Mouse (Mus musculus) WW6 (cell line): ENCODE data around the gene Txk.

ENCODE experiments used
- DNase-seq: peaks from one replicate; pipeline ENCODE4 v3.0.0-alpha.2; 2013; ENCODE audit warnings: low read depth, low spot score

The Txk gene

DNA sequence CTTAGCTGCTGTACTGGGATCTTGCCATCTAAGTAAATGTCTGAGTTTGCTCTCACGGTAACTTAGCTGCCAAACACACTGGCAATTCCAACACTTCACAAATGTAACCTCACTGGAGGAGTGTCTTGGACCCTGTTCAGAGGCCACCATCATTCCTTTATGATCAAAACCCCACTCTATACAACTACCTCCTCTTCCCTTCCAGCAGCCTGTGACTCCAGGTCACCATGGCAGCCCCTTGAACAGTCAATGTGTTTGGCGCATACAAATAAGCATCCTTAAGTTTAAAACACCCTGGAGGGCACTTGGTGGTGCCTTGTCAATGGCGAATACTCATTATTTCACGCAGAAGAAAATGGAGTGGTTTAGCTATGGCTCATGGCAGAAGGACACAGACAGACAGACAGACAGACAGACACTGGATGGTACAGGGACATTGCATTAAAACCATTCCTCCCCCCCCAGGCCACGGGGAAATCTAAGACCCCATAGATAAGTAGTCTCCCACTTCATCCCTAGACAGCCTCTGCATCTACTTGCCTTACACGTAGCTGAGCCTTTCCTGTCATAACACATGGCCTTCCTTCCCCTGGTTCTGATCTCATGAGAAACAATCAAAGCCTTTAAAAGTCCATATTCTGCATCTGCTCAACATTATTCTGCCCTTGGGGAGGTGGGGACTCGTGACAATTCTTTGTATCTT lies 1.4 kb downstream of the Txk start:
- no peak for DNase-seq

DNA sequence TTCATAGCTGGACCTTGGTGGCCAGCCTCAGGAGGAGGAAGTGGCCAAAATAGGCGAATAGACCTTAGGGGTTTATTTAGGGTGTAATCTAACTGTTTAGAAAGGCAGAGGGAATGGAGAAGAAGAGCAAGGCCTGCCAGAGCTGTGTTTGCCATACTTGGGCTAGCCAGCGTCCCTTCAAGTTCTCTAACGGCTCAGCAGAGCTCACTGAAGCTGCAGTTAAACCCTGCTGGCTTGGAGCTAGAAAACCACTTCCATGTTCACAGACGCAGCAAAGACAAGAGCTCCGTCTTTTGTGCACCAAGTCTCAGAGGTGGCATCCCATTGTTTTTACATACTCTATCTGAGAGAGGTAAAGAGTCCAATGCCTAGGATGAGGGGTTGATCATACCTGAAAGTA lies 2.4 kb downstream of the Txk start:
- DNase-seq: no peak

DNA sequence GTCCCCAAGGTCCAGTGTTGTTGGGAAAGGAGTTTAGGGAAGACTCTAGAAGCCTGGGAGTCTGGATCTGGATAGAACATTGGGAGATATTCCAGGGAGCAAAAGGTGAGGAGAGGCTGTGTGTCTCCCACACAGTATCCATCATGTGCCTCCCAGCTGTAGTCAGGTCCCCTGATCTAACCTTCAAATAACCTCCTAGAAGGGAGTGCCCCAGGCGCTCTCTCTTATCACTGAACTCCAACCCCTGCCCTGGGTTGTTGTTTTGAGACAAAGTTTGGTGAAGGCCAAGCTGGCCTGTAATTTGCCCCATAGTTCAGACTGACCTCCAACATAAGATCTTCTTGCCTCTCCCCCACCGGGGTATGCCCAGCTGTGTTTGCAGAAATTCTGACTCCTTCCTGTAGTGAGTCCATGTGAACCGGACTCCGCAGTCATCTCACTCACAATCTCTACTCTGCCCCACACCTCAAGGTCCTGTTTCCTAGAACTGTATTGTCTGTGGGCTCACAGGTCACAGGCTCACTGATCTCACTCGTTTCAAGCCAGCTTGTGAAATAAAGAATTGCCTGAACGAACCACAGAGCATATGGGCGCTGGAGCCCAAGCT lies 3.8 kb downstream of the Txk start:
- no peak for DNase-seq

DNA sequence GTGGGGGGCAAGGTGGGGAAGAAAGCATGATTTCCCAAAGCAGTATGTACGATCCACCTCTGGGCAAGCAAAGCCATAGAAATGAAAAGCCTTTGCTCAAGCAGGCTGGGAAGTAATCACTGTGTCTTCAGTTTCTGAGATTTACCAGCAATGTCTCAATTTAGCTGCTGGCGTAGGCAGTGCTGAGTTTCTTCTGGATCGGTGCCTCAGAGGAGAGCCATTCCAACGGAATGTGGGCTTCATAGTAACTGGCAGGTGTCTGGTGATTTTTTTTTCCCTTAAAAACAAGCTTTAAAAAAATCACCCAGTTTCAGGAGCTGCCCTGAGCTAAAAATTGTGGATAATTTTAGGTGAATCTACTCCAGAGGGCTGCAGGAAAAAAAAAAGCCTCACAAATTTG lies 5.2 kb downstream of the Txk start:
- DNase-seq: no peak

DNA sequence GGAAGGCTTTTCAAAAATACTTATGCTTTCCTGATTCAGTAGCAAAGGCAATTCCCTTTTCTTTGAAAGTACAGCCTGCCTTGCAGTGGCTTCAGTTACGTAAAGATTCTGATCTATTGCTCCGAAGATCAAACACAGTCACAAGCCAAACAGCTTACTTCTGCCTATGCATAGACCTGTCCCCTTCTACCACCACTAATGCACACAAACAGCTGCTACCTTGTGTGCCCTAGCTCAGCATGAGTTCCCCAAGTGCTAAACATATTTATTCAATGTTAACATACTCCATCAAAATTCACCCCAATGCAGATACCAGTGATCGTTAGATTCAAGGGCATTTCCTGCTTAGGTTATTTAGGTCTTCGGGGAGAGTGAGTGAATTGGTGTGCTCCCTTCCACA lies 6.1 kb downstream of the Txk start:
- no peak for DNase-seq

DNA sequence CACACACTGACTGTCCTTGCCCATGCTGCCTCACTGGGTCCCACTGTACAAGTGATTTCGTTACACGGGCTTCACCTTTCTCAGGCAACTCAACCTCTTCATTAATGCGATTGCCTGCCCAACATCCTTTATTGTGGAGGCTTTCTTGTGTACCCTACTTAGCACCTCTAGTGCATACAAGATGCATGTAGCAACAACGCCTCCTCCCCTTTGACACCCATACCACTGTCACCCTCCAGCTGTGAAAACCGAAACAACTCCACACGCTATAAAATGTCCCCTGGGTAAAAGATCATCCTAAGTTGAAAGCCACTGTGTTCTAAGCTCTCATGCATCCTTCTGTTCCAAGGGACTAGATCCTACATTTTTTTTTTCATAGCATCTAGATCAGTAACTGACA lies 9.5 kb downstream of the Txk start:
- DNase-seq: no peak

DNA sequence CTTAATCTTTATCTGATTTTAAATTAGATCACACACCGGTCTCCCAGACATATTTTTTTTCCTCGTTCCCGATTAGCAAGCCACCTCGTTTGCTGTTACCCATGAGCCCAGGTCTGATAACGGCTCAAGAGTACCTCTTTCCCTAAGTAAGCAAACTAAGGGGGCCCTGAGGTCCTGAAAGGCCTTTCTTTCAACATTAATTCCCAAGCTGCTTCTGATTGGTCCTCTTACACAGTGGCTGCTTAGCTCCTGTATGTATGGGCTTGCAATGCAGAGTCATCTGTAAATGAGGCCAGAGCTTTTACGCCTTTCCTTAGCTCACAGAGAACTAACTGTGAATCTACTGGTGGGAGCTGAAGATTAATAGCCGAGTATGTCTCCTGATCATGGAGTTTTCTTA lies 15.7 kb downstream of the Txk start:
- DNase-seq: no peak

DNA sequence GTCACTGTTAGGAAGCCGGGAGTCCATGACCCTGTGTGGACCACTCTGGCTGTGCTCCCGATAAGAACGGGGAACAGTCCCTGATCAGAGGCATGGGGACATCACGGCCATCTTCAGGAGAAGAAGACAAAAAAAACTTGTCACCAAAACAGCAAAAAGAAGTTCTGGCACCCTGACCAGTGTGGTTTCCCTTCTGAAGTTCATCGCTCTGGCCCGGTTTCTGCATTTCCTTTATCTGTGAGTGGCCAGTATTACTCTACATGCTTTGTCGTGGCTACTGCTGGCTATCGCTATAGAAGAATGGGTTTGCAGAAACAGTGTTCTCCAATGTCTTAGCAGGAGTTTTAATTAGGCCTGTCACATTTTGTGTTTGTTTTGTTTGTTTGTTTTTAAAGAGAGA lies 16.1 kb downstream of the Txk start:
- no peak for DNase-seq

DNA sequence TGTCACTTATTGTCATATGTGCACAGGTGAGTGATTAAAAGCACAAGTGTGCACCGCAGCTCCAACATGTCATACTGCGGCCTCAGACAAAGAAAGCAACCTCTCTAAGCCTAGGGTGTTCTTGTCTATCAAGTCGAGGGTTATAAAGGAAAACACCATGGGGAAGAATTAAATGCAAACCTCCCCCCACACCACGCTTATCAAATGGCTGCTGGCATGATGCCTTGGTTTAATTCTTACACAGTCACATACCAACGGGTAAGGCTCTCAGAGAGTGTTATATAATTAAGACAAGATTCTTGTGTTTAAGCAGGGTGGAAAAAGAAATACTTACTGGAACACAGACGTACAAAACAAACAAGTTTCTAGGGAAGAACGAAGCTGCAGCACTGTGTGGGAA lies 16.8 kb downstream of the Txk start:
- no peak for DNase-seq

DNA sequence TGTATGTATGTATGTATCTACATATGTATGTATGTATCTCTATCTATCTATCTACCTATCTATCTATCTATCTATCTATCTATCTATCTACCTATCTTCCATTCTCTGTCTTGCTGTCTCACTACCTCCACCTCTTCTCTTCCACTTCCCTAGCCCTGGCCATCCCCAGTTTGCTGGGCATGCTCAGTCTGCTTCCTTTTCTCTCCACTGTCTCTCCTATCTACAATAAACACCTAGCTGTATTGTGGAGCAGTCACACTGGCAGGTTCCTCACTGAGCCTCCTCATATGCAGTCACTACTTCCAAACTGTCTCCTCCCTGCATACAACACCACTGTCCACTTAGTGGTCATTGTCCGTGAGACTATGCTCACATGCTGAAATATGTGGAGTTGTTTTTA lies 19.7 kb downstream of the Txk start:
- no peak for DNase-seq

DNA sequence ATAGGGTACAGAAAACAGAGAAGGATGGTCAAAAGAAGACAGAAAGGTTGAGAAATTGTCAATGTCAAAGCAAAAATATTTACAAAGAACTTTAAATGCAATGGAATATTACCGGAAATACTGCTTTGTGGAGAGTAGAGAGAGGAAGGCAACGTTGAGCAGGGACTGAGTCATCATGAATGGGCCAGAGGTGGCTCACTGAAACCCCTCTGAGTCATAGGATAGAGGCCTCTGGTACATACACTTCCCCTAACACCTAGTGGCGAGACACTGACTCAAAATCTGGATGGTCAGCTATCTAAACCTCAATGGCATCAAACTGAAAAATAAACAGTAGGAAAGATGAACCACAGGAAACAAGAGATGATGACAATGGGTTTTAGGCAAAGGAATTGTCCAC lies 27.2 kb downstream of the Txk start:
- no peak for DNase-seq

DNA sequence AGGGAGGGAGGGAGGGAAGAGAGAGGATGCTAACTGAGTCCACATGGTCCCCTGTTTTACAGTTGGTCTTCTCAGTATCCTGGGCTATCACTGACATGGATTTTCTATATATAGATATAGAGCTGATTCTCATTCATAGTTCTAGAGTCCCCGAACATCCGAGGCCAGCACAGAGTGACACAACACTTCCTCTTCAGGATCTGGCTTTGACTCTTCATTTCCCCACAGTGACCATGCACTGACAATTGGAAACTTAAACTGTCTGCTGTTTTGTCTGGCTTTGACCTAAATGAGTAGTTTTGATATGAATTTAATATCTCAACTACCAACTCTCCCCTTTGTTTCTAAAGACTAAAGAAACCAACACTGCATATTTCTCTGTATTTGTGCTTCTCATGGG lies 29.1 kb downstream of the Txk start:
- no peak for DNase-seq

DNA sequence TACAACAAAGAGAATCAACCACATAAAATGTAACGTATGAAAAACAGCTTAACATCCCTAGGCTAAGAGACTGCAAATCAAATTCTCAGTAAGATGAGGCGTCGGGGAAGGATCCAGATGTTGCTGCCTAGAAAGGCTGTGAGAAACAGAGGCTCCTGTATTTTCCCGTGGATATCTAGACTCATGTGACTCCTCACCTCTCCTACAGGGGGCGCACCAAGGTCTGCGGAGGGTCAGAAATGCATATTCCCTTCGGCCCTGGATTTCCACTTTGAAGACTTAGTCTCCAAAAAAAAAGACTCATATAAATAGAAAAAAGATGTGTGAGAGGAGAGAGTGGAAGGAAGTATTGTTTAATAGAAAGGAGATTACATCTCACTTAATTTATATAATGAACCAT lies 32.0 kb downstream of the Txk start:
- no peak for DNase-seq

DNA sequence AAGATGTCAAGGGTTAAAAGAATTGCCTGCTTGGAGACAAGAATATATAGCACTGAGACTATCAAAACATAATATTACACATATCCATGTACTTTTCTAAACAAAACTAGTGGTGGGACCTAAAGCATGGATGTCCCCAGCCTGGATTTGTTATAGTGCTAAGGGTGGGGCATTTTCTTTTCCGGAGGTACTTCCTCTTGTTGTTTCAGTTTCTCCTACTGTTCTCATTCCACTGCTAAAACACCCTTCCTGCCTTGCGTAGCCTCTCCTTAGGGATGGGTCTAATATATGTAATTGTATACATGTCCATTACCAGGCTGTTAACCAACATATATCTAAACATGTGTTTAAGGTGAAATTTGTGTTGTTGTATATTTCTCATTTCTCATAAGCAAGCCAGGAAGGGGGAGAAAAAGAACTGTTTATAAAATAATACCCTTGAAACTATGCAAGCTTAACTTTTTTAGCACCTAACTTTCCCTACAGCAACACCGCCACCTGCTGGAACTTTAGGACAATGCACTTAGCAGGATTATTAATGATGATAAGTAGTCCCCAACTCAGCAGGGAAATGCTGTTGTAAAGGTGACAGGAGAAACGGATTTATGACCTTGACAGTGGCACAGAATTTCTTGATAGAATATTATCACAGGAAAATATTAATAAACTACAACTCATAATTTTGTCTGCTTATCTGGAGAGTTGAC lies 41.9 kb downstream of the Txk start:
- no peak for DNase-seq

DNA sequence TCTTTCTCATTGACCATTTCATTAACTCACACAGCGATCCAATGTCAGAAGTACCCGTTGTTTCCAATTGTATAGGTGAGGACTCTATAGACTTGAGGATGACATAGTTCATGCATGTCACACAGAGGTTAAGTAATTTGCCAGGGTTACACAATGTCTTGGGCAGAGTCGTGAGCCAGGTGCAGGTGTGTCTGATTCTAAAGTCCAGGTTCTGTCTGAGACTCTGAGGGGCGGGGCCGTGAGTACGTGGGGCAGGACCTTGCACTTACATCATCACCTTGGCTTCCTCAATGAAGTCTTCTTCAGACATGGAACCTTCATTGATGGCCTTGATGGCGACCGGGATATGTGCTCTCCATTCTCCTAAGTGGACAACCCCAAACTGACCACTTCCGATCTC lies 42.6 kb downstream of the Txk start:
- no peak for DNase-seq

DNA sequence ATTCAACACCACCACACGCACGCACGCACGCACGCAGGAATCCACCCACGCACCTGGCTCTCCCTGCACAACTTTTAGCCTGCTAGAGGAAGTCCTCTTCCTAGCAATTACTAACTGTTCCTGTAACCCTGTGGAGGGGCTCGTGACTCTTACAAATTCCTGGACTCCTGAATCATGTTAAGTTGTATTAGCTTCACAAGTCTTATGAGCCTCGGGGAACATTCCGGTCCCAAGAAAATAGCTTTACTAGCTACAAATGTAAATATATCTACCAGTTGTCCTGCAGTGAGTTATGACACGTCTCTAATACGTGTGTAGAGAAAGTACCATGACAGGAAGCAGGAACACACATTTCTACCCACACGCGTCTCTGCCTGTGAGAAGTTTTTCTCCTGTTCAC lies 43.1 kb downstream of the Txk start:
- DNase-seq: no peak

DNA sequence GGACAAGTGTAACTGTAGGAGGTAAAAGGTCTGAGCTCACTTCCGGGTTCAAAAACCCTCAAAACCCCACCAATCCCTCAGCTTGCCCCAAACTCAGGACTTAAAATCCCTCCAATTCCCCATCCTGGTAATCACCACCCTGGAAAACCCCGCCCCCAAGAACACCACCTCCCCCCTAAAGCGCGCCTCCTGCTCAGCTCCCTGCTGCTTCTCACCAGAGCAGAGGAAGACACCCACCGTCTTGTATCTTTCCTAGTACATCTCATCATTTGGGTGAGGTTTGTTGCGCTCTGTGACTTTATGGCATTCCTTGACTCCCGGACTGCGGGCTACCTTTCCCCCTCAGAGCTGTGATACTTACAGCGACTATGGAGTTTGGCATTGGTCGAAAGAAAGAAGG lies 45.9 kb downstream of the Txk start:
- DNase-seq: no peak

DNA sequence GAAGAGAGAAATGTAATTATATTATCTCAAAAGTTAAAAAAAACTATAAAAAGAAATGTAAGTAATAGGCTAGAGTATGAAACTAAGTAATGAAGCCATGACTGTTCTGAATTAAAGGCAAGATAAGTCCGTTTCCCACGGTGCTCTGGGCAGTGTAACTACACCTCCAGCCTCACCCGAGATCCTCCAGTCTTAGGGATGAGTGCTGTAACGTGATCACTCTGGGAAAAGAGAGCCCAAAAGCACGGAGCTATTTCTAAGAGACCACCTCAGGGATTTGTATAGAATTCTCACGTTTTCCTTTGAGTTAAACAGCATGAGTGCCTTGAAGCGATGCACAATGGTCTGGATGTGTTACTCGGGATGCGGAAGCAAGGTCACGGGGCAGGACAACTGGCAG lies 46.5 kb downstream of the Txk start:
- no peak for DNase-seq

DNA sequence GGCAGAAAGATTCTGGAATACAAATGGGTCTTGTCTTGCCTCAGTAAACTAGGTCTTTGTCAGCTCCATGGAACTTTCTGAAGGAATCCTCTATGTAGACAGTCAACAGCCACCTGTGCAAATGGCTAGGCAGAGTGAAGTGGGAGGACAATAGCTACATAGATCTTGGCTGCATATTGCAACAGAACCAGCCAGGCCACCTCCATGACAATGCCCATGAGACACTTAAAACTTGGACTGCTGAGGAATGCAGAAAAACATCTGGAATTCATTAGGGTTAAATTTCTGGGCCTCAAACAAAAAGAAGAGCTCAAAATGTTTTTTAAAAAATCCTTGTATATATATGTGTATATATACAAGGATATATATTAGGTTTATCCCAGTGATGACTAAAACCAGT lies 50.4 kb downstream of the Txk start:
- DNase-seq: no peak

DNA sequence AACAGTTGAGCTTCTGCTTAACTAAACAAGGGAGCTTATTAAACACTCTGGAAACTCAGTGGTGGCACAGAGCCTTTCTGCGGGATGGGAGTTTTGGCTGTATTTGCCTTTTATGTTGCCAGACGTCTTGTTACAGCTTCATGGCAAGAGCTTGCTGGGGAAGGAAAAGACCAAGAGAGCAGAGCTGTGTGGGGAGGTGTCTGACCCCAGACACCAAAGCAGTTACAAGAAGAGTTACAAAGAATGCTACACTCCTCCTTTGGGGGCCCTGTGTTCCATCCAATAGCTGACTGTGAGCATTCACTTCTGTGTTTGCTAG lies 53.1 kb downstream of the Txk start:
- DNase-seq: no peak

DNA sequence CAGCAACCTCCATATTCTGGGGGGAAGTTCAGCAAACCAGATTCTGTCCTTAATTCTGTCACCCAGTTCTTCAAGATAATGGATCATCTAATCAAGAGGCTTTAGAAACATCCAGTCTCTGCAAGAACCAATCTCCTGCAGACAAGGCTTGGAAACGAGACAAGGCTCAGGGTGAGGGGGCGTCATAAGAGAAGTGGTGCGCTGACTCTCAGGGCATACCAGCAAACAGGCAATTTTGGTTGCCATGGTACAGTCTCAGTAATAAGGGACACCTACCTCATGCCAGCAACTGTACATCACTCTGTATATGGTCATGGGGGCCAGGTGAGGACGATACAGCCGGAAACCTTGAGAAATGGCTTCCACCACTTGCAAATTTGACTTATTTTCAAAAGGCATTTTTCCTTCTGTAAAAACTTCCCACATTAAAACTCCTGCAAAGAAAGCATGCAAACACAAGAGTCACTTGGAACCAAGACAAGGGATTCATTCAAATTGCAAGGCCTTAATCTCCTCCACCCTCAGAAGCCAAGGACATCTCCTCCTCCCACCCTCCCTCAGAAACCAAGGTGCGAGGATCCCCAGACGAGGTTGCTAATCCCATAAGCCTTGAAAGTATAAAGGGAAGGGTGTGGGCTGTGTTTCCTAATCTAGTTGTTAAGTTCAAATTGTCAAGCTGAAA lies 53.6 kb downstream of the Txk start:
- no peak for DNase-seq

DNA sequence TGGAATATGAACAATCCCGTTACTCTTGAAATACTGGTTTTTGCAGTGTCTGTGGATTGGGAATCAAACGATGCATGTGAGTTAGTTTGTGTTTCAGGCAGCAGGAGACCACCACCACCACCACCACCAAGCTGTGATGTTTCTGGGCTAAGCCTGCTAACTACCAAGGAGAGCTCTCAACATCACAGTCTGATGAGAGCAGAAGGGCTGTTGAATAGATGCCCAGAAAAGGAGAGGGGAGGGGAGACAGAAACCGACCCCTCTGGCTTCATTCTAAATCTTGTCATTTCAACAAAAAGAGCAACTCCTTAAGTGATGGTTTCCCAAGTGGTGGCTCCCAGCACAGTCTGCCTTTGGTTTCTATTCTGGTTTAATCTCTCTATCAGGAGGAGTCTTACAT lies 54.2 kb downstream of the Txk start:
- DNase-seq: no peak

DNA sequence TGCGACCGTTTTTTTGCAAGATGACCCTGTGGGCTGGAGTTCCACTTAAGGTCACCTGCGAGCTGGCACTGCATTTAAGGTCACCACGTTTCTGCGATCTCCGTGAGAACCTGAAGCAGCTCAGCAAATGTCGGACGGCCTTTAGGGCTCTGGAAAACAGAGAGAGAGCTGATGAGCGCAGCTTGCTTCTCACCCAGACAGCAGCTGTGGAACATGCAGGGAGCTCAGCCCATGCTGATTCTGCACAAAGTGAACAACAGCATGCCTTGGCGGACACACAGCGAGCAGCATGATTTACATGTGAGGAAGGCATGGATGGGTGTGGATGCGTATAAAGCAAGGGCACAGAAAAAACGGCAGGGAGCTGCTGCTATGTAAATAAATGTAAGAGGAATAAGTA lies 56.1 kb downstream of the Txk start:
- DNase-seq: no peak
